Mouse (Mus musculus) CH12.LX (cell line): ENCODE results near the gene Zfp384. TPM values are rescaled to one million over a fixed set of nuclear protein-coding genes. Genes with fewer than 3 reads are reported as not detected.
A peak's percentile ranks its signal among the peaks of the same experiment; 100 is the strongest.

Experiments used
- DNase-seq: peaks from one replicate; pipeline ENCODE4 v3.0.0-alpha.2; 2013; ENCODE audit errors: extremely low read depth
- H3K27ac ChIP-seq: 2 replicates; pipeline ENCODE4 v1.5.1; 2012; ENCODE audit warnings: low read depth, mild to moderate bottlenecking, control low read depth, moderate library complexity; ENCODE audit not compliant: insufficient read depth
- H3K27me3 ChIP-seq: replicated peaks from 2 replicates; pipeline ENCODE3; 2012; ENCODE audit warnings: inconsistent platforms
- H3K36me3 ChIP-seq, 2 experiments: replicated peaks in 1 of 2; 2 replicates each; pipeline versions ENCODE3 to v1.6.1; 2012; ENCODE audit warnings: inconsistent platforms in 1 of 2, low read length in 1 of 2, mild to moderate bottlenecking in 1 of 2, mixed read lengths in 1 of 2, moderate library complexity in 1 of 2; ENCODE audit not compliant: control insufficient read depth in 1 of 2, insufficient read depth in 1 of 2
- H3K4me1 ChIP-seq, 2 experiments: 2 replicates each; pipeline ENCODE4 v1.6.1; 2012; ENCODE audit warnings: inconsistent platforms in 1 of 2, moderate library complexity in 1 of 2; ENCODE audit not compliant: insufficient read depth in 2 of 2, control insufficient read depth in 1 of 2
- H3K4me2 ChIP-seq: 2 replicates; pipeline ENCODE4 v1.6.1; 2012; ENCODE audit warnings: low read depth, mild to moderate bottlenecking, control low read depth; ENCODE audit not compliant: poor library complexity, insufficient read depth, severe bottlenecking
- H3K4me3 ChIP-seq, 3 experiments: fragments of 150-350 bp in 1 of 3; sonication (generic) in 1 of 3; replicated peaks in 1 of 3; 2 replicates each; pipeline versions ENCODE3 to v1.5.1; 2011 to 2012; ENCODE audit warnings: low read depth in 2 of 3, low read length in 2 of 3, mild to moderate bottlenecking in 2 of 3, moderate library complexity in 2 of 3, control low read depth in 1 of 3, improper control_type of control experiment in 1 of 3, inconsistent platforms in 1 of 3, mixed read lengths in 1 of 3; ENCODE audit not compliant: poor library complexity in 1 of 3
- H3K79me2 ChIP-seq: replicated peaks from 2 replicates; pipeline ENCODE4 v1.6.1; 2012; ENCODE audit warnings: mild to moderate bottlenecking, moderate library complexity; ENCODE audit not compliant: control insufficient read depth, poor library complexity, insufficient read depth, severe bottlenecking; ENCODE audit errors: extremely low read depth
- H3K9ac ChIP-seq: 2 replicates; pipeline ENCODE4 v1.6.1; 2012; ENCODE audit warnings: low read depth, mild to moderate bottlenecking, control low read depth, moderate library complexity; ENCODE audit not compliant: insufficient read depth
- H3K9me3 ChIP-seq: replicated peaks from 2 replicates; pipeline ENCODE3; 2012; ENCODE audit warnings: low read length, inconsistent platforms, mixed read lengths
- BHLHE40 ChIP-seq: IDR thresholded peaks from 2 replicates; pipeline ENCODE4 v1.6.1; 2011; ENCODE audit warnings: mild to moderate bottlenecking, low read depth, low read length, improper control_type of control experiment
- CHD1 ChIP-seq: IDR thresholded peaks from 2 replicates; pipeline ENCODE4 v1.6.1; 2012; ENCODE audit warnings: low read depth, low read length, improper control_type of control experiment, inconsistent platforms
- CHD2 ChIP-seq: IDR thresholded peaks from 2 replicates; pipeline ENCODE4 v1.6.1; 2011; ENCODE audit warnings: low read length, improper control_type of control experiment
- E2F4 ChIP-seq: IDR thresholded peaks from 2 replicates; pipeline ENCODE4 v1.6.1; 2011; ENCODE audit warnings: low read depth, low read length, improper control_type of control experiment; ENCODE audit not compliant: insufficient replicate concordance
- EP300 ChIP-seq: IDR thresholded peaks from 2 replicates; pipeline ENCODE4 v1.6.1; 2011; ENCODE audit warnings: low read length, improper control_type of control experiment
- ETS1 ChIP-seq: conservative IDR thresholded peaks from 2 replicates; pipeline ENCODE4 v1.6.1; 2012; ENCODE audit warnings: low read depth, mild to moderate bottlenecking, inconsistent platforms, low read length, improper control_type of control experiment, moderate library complexity
- HCFC1 ChIP-seq: IDR thresholded peaks from 2 replicates; pipeline ENCODE4 v1.6.1; 2012; ENCODE audit warnings: low read depth, mild to moderate bottlenecking, inconsistent platforms, low read length, improper control_type of control experiment
- IRF4 ChIP-seq: IDR thresholded peaks from 2 replicates; pipeline ENCODE4 v1.6.1; 2014; ENCODE audit warnings: low read depth, mild to moderate bottlenecking, inconsistent platforms, low read length, improper control_type of control experiment
- JUN ChIP-seq: IDR thresholded peaks from 2 replicates; pipeline ENCODE4 v1.6.1; 2011; ENCODE audit warnings: low read depth, mild to moderate bottlenecking, low read length, improper control_type of control experiment, moderate library complexity; ENCODE audit not compliant: insufficient read depth
- KAT2A ChIP-seq: IDR thresholded peaks from 2 replicates; pipeline ENCODE4 v1.6.1; 2012; ENCODE audit warnings: low read length, improper control_type of control experiment, inconsistent platforms; ENCODE audit not compliant: insufficient replicate concordance
- MAFK ChIP-seq: IDR thresholded peaks from 2 replicates; pipeline ENCODE4 v1.6.1; 2011; ENCODE audit warnings: low read length, improper control_type of control experiment; ENCODE audit not compliant: insufficient replicate concordance
- MAX ChIP-seq: IDR thresholded peaks from 2 replicates; pipeline ENCODE4 v1.6.1; 2011; ENCODE audit warnings: low read length, improper control_type of control experiment
- MAZ ChIP-seq: IDR thresholded peaks from 2 replicates; pipeline ENCODE4 v1.6.1; 2012; ENCODE audit warnings: low read depth, mild to moderate bottlenecking, inconsistent platforms, low read length, improper control_type of control experiment, moderate library complexity
- MEF2A ChIP-seq: IDR thresholded peaks from 2 replicates; pipeline ENCODE4 v1.6.1; 2014; ENCODE audit warnings: low read depth, mild to moderate bottlenecking, inconsistent platforms, low read length, improper control_type of control experiment, borderline replicate concordance
- MXI1 ChIP-seq: IDR thresholded peaks from 2 replicates; pipeline ENCODE4 v1.6.1; 2011; ENCODE audit warnings: mild to moderate bottlenecking, low read depth, low read length, improper control_type of control experiment
- MYC ChIP-seq: IDR thresholded peaks from 2 replicates; pipeline ENCODE4 v1.6.1; 2011; ENCODE audit warnings: low read depth, mild to moderate bottlenecking, improper control_type of control experiment, low read length
- NELFE ChIP-seq: IDR thresholded peaks from 2 replicates; pipeline ENCODE4 v1.6.1; 2011; ENCODE audit warnings: low read depth, low read length, improper control_type of control experiment
- NRF1 ChIP-seq: IDR thresholded peaks from 2 replicates; pipeline ENCODE4 v1.6.1; 2014; ENCODE audit warnings: low read depth, mild to moderate bottlenecking, inconsistent platforms, low read length, improper control_type of control experiment, moderate library complexity
- POLR2A ChIP-seq: IDR thresholded peaks from 2 replicates; pipeline ENCODE4 v1.6.1; 2011; ENCODE audit warnings: low read depth, mild to moderate bottlenecking, improper control_type of control experiment, low read length
- RAD21 ChIP-seq: IDR thresholded peaks from 2 replicates; pipeline ENCODE4 v1.6.1; 2011; ENCODE audit warnings: low read depth, mild to moderate bottlenecking, low read length, improper control_type of control experiment, moderate library complexity
- SIN3A ChIP-seq: IDR thresholded peaks from 2 replicates; pipeline ENCODE4 v1.6.1; 2012; ENCODE audit warnings: low read length, improper control_type of control experiment, inconsistent platforms
- SMC3 ChIP-seq: IDR thresholded peaks from 2 replicates; pipeline ENCODE4 v1.6.1; 2011; ENCODE audit warnings: low read depth, low read length, improper control_type of control experiment
- TCF12 ChIP-seq: IDR thresholded peaks from 2 replicates; pipeline ENCODE4 v1.6.1; 2014; ENCODE audit warnings: low read depth, mild to moderate bottlenecking, inconsistent platforms, low read length, improper control_type of control experiment
- UBTF ChIP-seq: IDR thresholded peaks from 2 replicates; pipeline ENCODE4 v1.6.1; 2012; ENCODE audit warnings: low read depth, mild to moderate bottlenecking, inconsistent platforms, low read length, improper control_type of control experiment, moderate library complexity
- USF2 ChIP-seq: conservative IDR thresholded peaks from 2 replicates; pipeline ENCODE4 v1.6.1; 2011; ENCODE audit warnings: low read depth, low read length, improper control_type of control experiment
- ZKSCAN1 ChIP-seq: IDR thresholded peaks from 2 replicates; pipeline ENCODE4 v1.6.1; 2012; ENCODE audit warnings: low read depth, inconsistent platforms, low read length, improper control_type of control experiment, borderline replicate concordance
- ZMIZ1 ChIP-seq: IDR thresholded peaks from 2 replicates; pipeline ENCODE4 v1.6.1; 2012; ENCODE audit warnings: low read depth, mild to moderate bottlenecking, inconsistent platforms, low read length, improper control_type of control experiment
- dilution Hi-C: fragments of 300-500 bp; cut with MboI; formaldehyde crosslinking; loops from 2 replicates; pipeline ENCODE4 v1.14.3; 2020; ENCODE audit warnings: low sequenced_read_pairs; ENCODE audit not compliant: extremely low pct_unique_long_range_greater_than_20kb, extremely low pct_ligation_motif_present
- in situ Hi-C: fragments of 300-500 bp; cut with MboI; formaldehyde crosslinking; loops from 3 replicates; pipeline ENCODE4 v1.14.3; 2019; ENCODE audit warnings: low sequenced_read_pairs, low pct_ligation_motif_present, low pct_unique_long_range_greater_than_20kb, mixed read lengths
- polyA plus RNA-seq: library from polyadenylated mRNA; unstranded; fragments of >175 nt; gene quantifications from 2 replicates; pipeline ENCODE4 v1.2.1, GENCODE M21; 2012; ENCODE audit warnings: low read depth; ENCODE audit not compliant: insufficient read length
- total RNA-seq, 2 experiments: library from RNA; depleted of rRNA; stranded (reverse); fragments of 300-350 nt in 1 of 2; fragments of >200 nt in 1 of 2; gene quantifications; 2 replicates each; pipeline ENCODE4 v1.2.3; 2012 to 2014

Gene Zfp384
- total and polyA plus RNA-seq, 3 experiments: 14.0 to 34.4 (median 17.0) TPM

GRCm38 (mm10) chr6:125067571-125067995, 58.6 kb downstream of the Zfp384 start, which contains the start of gene Lpar5:
Lpar5 (plus strand) TSS chr6:125067920.
- Histone ChIP-seq H3K9me3 (no peaks in the 10 kb centered on the region), H3K9ac (no peak within 1 kb of the TSS), H3K27ac (no peak within 1 kb of the TSS), H3K4me3 (peak within 1 kb of the TSS in 2 of 3 experiments; percentile 25 to 29), H3K27me3 (no peaks in the 10 kb centered on the region), H3K4me1 (peaks cover 8 to 24% of the 10 kb centered on the region in 2 experiments), H3K79me2 (no peaks in the 10 kb centered on the region), H3K4me2 (peak within 1 kb of the TSS; percentile 31; the same call in 1 of the 2 replicates), H3K36me3 (no peaks in the 10 kb centered on the region)
- DNase-seq: no peak
- TF ChIP-seq E2F4 (no peak), MAZ (no peak), NELFE (no peak), HCFC1 (no peak), BHLHE40 (no peak), CHD2 (no peak), ZMIZ1 (no peak), MXI1 (no peak), SIN3A (no peak), NRF1 (no peak), MAFK (no peak), KAT2A (no peak), TCF12 (no peak), SMC3 (no peak), MAX (no peak), JUN (no peak), USF2 (no peak), UBTF (no peak), POLR2A (no peak), CHD1 (no peak)
- in situ Hi-C loops: no loop called here
- dilution Hi-C loops: no loop called here

GRCm38 (mm10) chr6:125071170-125071895, 62.4 kb downstream of the Zfp384 start:
- H3K4me2 ChIP-seq: peak overlapping the region; percentile 92
- dilution Hi-C loops (no loop called here), in situ Hi-C loops (no loop called here)
- peak; percentile 87 for DNase-seq
- H3K4me1 ChIP-seq: peaks cover 21 to 44% of the 10 kb centered on the region in 2 experiments
- peaks cover 0 to 10% of the 10 kb centered on the region in 2 experiments for H3K36me3 ChIP-seq
- peak overlapping the region; percentile 93 for H3K27ac ChIP-seq
- H3K79me2 ChIP-seq: no peaks in the 10 kb centered on the region
- no peaks in the 10 kb centered on the region for H3K27me3 ChIP-seq
- H3K4me3 ChIP-seq: peak overlapping the region; percentile 53 to 69 (median 59)
- H3K9me3 ChIP-seq: no peaks in the 10 kb centered on the region
- H3K9ac ChIP-seq: peak overlapping the region; percentile 81
- TF ChIP-seq TCF12: peak; percentile 70; the same call in 1 of the 2 replicates
- peak; percentile 99 for TF ChIP-seq MYC
- TF ChIP-seq E2F4: no peak
- peak; percentile 38 for TF ChIP-seq NELFE
- peak; percentile 87 for TF ChIP-seq BHLHE40
- no peak for TF ChIP-seq IRF4
- TF ChIP-seq POLR2A: peak; percentile 86
- TF ChIP-seq MAX: peak; percentile 94
- TF ChIP-seq UBTF: no peak
- TF ChIP-seq RAD21: no peak
- no peak for TF ChIP-seq KAT2A
- TF ChIP-seq ZKSCAN1: no peak
- TF ChIP-seq ZMIZ1: no peak
- TF ChIP-seq USF2: no peak
- no peak for TF ChIP-seq CHD2
- TF ChIP-seq SIN3A: peak; percentile 85
- TF ChIP-seq EP300: peak; percentile 18; the same call in 1 of the 2 replicates
- no peak for TF ChIP-seq MAZ
- TF ChIP-seq MEF2A: 0 out of 2 replicates have a peak, but pooled peaks have one; percentile 5
- TF ChIP-seq JUN: no peak
- TF ChIP-seq HCFC1: 0 out of 2 replicates have a peak, but pooled peaks have one; percentile 23
- no peak for TF ChIP-seq MAFK
- TF ChIP-seq SMC3: no peak
- TF ChIP-seq MXI1: peak; percentile 95
- TF ChIP-seq ETS1: peak; percentile 37; the same call in 1 of the 2 replicates
